Mouse (Mus musculus) MN1 (cell line): ENCODE measurements around the gene Dclre1b.
A peak's percentile ranks its signal among the peaks of the same experiment; 100 is the strongest.
"Not testable (repeated sequence)": the region's sequence is repeated elsewhere in the genome, so short reads cannot be mapped to it uniquely, and the experiment has no call there.

ENCODE experiments used
- DNase-seq: peaks from one replicate; pipeline ENCODE4 v3.0.0-alpha.2; 2016; ENCODE audit warnings: low spot score

Dclre1b gene

GRCm38 (mm10) chr3:103808891-103809798 is at the start of gene Dclre1b, which contains the start of the genes Ap4b1 and Gm43064:
Gene Dclre1b (minus strand): TSS chr3:103809444.
Gene Ap4b1 (plus strand): TSS chr3:103809520.
Gene Gm43064 (plus strand): TSS chr3:103809573.
- peak; percentile 95 for DNase-seq

GRCm38 (mm10) chr3:103857977-103858563 is 48.8 kb upstream of the Dclre1b start:
- no peak for DNase-seq

GRCm38 (mm10) chr3:103857036-103857805 is 48.0 kb upstream of the Dclre1b start:
- DNase-seq: no peak

GRCm38 (mm10) chr3:103853804-103854203 is 44.6 kb upstream of the Dclre1b start:
- peak; percentile 32 for DNase-seq

GRCm38 (mm10) chr3:103852565-103853299 is 43.5 kb upstream of the Dclre1b start:
- no peak for DNase-seq

GRCm38 (mm10) chr3:103851882-103852281 is 42.6 kb upstream of the Dclre1b start:
- DNase-seq: no peak

GRCm38 (mm10) chr3:103851481-103851880 is 42.2 kb upstream of the Dclre1b start:
- no peak for DNase-seq

GRCm38 (mm10) chr3:103850644-103851363 is 41.6 kb upstream of the Dclre1b start:
- DNase-seq: no peak

- not testable (repeated sequence) for DNase-seq
These were observed 31.7 kb upstream of the Dclre1b start for GRCm38 (mm10) chr3:103840946-103841345.

GRCm38 (mm10) chr3:103840195-103840594 is 31.0 kb upstream of the Dclre1b start:
- DNase-seq: not testable (repeated sequence)

- no peak for DNase-seq
These were observed 30.5 kb upstream of the Dclre1b start for GRCm38 (mm10) chr3:103839711-103840110.

- no peak for DNase-seq
These were observed 27.2 kb upstream of the Dclre1b start for GRCm38 (mm10) chr3:103836453-103836852.

GRCm38 (mm10) chr3:103835951-103836310 is 26.7 kb upstream of the Dclre1b start:
- DNase-seq: no peak

- DNase-seq: no peak
These were observed 26.2 kb upstream of the Dclre1b start for GRCm38 (mm10) chr3:103835272-103835950.

GRCm38 (mm10) chr3:103834001-103834400 is 24.8 kb upstream of the Dclre1b start:
- DNase-seq: no peak

- DNase-seq: no peak
These were observed 23.2 kb upstream of the Dclre1b start, which contains the start of gene Bcl2l15 for GRCm38 (mm10) chr3:103832426-103832825. Gene Bcl2l15 (plus strand): TSS chr3:103832601.

GRCm38 (mm10) chr3:103831146-103831545 is 21.9 kb upstream of the Dclre1b start:
- no peak for DNase-seq

GRCm38 (mm10) chr3:103830681-103831080 is 21.4 kb upstream of the Dclre1b start:
- DNase-seq: not testable (repeated sequence)

GRCm38 (mm10) chr3:103829036-103829435 is 19.8 kb upstream of the Dclre1b start:
- DNase-seq: no peak

- no peak for DNase-seq
These were observed 18.3 kb upstream of the Dclre1b start for GRCm38 (mm10) chr3:103827548-103827947.
